Mouse (Mus musculus) heart, adult 2 months (tissue): ENCODE measurements around the gene Nt5dc3.

Experiments used
- CTCF ChIP-seq: fragments of 200-600 bp; IDR thresholded peaks from 2 replicates; pipeline ENCODE4 v1.8.1; 2022; ENCODE audit warnings: antibody characterized with exemption, mild to moderate bottlenecking, moderate library complexity
- POLR2A ChIP-seq: fragments of 200-500 bp; IDR thresholded peaks from 2 replicates; pipeline ENCODE4 v1.6.1; 2011; ENCODE audit warnings: mild to moderate bottlenecking, low read depth, low read length, control low read depth; ENCODE audit not compliant: insufficient read depth

DNA sequence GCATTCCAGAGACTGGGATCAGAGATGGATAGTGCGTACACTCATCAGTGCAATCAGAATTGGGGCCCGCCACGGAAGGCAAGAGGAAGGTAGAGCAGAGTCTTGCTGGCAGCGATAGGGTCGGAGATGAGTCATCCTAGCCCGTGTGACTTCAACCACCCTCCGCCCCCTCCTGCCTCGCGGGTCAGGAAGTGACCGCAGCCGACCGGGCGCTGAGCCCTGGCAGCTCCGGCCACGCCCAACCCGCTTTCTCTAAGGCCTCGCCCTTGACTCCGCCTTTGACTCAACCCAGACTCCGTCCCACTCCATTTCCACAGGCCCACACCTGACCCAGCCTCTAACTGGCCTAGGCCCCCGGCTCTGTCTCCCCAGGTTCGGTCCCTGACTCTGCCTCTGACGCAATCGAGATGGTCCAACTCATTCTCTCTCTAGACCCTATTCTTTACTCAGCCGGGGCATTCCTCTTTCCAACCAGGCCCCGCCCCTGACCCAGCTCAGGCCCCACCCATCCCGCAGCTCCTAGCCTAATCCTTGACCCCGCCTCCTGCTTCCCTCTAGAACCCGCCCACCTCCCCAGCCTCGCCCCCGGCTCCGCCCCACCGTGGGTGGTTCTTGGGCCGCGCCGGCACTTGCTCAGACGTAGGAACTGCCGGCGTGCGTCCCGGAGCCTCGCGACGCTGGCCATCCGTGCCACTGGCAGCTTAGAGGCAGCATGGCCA lies at the start of gene Nt5dc3:
- TF ChIP-seq POLR2A (peak; percentile 93), CTCF (no peak)
